Mouse (Mus musculus): ENCODE data around the gene Smyd1.

DNA sequence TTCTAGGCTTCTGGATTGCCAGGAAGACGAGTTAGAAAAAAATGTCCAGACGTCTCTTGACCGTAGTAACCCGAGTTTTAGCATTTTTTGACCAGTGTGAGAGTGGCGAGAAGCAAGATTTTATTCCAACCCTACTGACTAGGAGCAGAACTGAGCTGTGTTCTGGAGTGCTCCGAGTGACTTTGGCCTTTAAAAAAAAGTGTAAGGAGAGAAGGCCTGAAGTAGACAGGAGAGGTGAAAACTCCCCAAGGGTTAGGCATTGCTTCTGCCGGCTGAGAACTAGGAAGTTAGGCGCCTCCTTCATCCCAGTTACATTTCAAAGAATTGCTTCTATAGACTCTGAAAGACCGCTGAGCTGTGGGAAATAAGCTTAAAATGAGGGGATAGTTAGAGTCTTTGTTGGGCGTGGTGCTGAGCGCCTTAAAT lies 49.7 kb downstream of the Smyd1 start:
- no peak for TF ChIP-seq CTCF (IDR thresholded peaks at IDR 0.05; ENCODE audit: extremely low read depth, insufficient read length, insufficient replicate concordance, low read depth, low read length)
- TF ChIP-seq POLR2A (IDR thresholded peaks at IDR 0.05; ENCODE audit: low read depth, low read length) = no peak
